Mouse (Mus musculus) gonadal fat pad, adult 2 months (tissue): ENCODE data around the gene Gm21704. TPM values are rescaled to one million over a fixed set of nuclear protein-coding genes. Genes with fewer than 3 reads are reported as not detected.
"Not testable (repeated sequence)": the region's sequence is repeated elsewhere in the genome, so short reads cannot be mapped to it uniquely, and the experiment has no call there.

Experiments
- DNase-seq: peaks from one replicate; pipeline ENCODE4 v3.0.0-alpha.2; 2012; ENCODE audit warnings: low read depth
- polyA plus RNA-seq: library from polyadenylated mRNA; depleted of rRNA; stranded (reverse); fragments of >200 nt; gene quantifications from 2 replicates; pipeline ENCODE4 v1.2.3, GENCODE M21; 2012; rRNA removed

The Gm21704 gene
- not detected in 2 replicates for polyA plus RNA-seq

DNA sequence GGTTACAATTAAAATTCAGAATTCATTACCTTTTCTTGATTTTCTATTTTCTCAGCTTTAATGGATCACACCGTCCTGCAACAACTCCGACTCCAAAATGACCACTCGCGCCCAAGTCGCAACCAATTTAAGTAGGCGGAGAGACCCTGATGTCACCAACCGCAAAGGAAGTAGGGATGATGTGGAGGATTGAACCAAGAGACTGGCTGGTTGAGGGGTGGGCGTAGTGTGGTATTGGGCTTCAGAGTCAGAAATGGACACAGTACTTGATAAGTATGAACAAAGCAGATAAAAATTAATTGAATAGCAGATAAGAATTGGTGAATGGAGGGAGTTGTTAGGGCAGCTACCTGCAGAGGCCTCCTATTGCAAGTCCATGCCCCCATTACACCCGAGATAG, at the start of gene Gm21704, which contains the start of gene Gm21708:
Gm21704 (minus strand) TSS at position 101 of the 400 bp plus-strand sequence.
Gm21708 (minus strand) TSS at position 101 of the 400 bp plus-strand sequence.
- not testable (repeated sequence) for DNase-seq

DNA sequence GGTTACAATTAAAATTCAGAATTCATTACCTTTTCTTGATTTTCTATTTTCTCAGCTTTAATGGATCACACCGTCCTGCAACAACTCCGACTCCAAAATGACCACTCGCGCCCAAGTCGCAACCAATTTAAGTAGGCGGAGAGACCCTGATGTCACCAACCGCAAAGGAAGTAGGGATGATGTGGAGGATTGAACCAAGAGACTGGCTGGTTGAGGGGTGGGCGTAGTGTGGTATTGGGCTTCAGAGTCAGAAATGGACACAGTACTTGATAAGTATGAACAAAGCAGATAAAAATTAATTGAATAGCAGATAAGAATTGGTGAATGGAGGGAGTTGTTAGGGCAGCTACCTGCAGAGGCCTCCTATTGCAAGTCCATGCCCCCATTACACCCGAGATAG, 64.7 kb downstream of the Gm21704 start, which contains the start of gene Gm21693:
Gm21693 (minus strand) TSS at position 101 of the 400 bp plus-strand sequence.
- not testable (repeated sequence) for DNase-seq

DNA sequence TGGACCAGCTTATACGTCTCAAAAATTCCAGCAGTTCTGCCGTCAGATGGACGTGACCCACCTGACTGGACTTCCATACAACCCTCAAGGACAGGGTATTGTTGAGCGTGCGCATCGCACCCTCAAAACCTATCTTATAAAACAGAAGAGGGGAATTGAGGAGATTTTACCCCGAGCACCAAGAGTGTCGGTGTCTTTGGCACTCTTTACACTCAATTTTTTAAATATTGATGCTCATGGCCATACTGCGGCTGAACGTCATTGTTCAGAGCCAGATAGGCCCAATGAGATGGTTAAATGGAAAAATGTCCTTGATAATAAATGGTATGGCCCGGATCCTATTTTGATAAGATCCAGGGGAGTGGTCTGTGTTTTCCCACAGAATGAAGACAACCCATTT, 69.3 kb downstream of the Gm21704 start:
- not testable (repeated sequence) for DNase-seq

Other genes with a start within 250 kb of the Gm21704 start
- not detected in 2 replicates for gene Gm21677, start 103.7 kb downstream of the Gm21704 start, polyA plus RNA-seq
- not detected in 2 replicates for gene Gm21693, start 64.8 kb downstream of the Gm21704 start, polyA plus RNA-seq
- not detected in 2 replicates for gene Gm21708, start within 50 bp of the Gm21704 start, polyA plus RNA-seq